Mouse (Mus musculus): ENCODE measurements around the gene Casc4. TPM values are rescaled to one million over a fixed set of nuclear protein-coding genes. Genes with fewer than 3 reads are reported as not detected.

Casc4 gene
- polyA plus RNA-seq (2015; fragmentation: Nextera tagmentation; extraction: Ambion mirVana) = 30.3 and 30.6 TPM in 2 replicates

GRCm38 (mm10) chr2:121866632-121867050, at the start of gene Casc4:
Gene Casc4, plus strand, starts transcription at chr2:121866970.
- peaks cover 5% of the 10 kb centered on the region for H3K27me3 ChIP-seq (ENCODE audit: control insufficient read depth, insufficient read depth, low read depth, low read length)
- peak within 1 kb of the TSS; percentile 88 for H3K27ac ChIP-seq (ENCODE audit: low read length)
- 0% methylated on average over 26 of the region's 43 CpGs for WGBS
- H3K4me3 ChIP-seq (ENCODE audit: low read depth, low read length) = peak within 1 kb of the TSS; percentile 92
- peak; percentile 96 for ATAC-seq
- H3K4me1 ChIP-seq (ENCODE audit: control insufficient read depth, insufficient read depth, low read length) = peaks cover 24% of the 10 kb centered on the region
- no peaks in the 10 kb centered on the region for H3K36me3 ChIP-seq (ENCODE audit: control insufficient read depth, insufficient read depth, low read length)
- peak within 1 kb of the TSS; percentile 64 for H3K4me2 ChIP-seq (ENCODE audit: low read length)
- H3K9me3 ChIP-seq (replicated peaks; ENCODE audit: control insufficient read depth, low read length, poor library complexity, severe bottlenecking) = no peaks in the 10 kb centered on the region
- H3K9ac ChIP-seq (ENCODE audit: low read depth, low read length) = peak within 1 kb of the TSS; percentile 95

DNA sequence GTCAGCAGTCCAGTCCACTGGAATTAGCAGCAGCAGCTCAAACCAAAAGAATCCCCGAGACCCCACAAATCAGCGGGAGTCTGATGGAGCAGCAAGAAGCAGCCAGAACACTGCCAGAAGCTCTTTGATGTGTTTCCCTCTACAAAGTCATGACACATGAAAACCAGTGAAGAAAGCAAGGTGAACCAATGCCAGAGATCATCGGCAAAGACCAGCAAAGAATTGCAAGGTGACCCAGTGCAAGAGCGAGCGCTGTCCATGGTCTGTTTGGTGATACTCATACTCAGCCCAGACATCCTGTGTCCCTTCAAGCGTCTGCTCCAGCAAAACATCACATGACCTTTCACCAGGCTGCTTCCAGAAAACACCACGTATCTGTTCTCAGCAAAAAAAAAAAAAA, 45.0 kb upstream of the Casc4 start:
- 89% methylated on average over 7 of the region's 7 CpGs for WGBS
- no peak for ATAC-seq

DNA sequence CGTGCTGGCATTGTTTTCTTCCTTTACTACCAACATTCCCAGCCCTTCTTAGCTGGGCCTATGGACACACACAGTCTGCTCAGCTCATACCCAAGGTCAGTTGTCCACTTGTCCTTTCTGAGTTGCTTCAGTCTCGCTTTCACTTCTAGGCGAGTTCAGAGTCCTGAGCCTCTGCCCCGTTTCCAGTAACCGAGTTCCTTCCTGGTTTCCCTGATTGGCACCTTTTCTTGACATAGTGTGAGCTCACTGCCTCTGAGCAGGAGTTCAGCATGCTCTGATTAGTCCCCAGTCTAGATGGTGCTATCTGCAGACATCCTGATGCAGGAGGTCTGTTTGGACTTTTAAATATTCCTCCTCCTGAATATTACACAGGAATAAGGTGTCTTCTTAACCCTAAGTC, 42.1 kb upstream of the Casc4 start:
- no peak overlapping the region for H3K4me3 ChIP-seq (ENCODE audit: low read depth, low read length)
- no peak for ATAC-seq
- no peak overlapping the region for H3K27ac ChIP-seq (ENCODE audit: low read length)
- no peak overlapping the region for H3K4me2 ChIP-seq (ENCODE audit: low read length)
- H3K9me3 ChIP-seq (replicated peaks; ENCODE audit: control insufficient read depth, low read length, poor library complexity, severe bottlenecking) = no peaks in the 10 kb centered on the region
- no peaks in the 10 kb centered on the region for H3K36me3 ChIP-seq (ENCODE audit: control insufficient read depth, insufficient read depth, low read length)
- H3K4me1 ChIP-seq (ENCODE audit: control insufficient read depth, insufficient read depth, low read length) = no peaks in the 10 kb centered on the region
- H3K27me3 ChIP-seq (ENCODE audit: control insufficient read depth, insufficient read depth, low read depth, low read length) = no peaks in the 10 kb centered on the region
- no peak overlapping the region for H3K9ac ChIP-seq (ENCODE audit: low read depth, low read length)
- 76% methylated on average over 5 of the region's 5 CpGs for WGBS

More for the DNA sequence above, 45.0 kb upstream of the Casc4 start:
- Histone ChIP-seq H3K27ac (ENCODE audit: low read length) (no peak overlapping the region), H3K9me3 (replicated peaks; ENCODE audit: control insufficient read depth, low read length, poor library complexity, severe bottlenecking) (no peaks in the 10 kb centered on the region), H3K36me3 (ENCODE audit: control insufficient read depth, insufficient read depth, low read length) (no peaks in the 10 kb centered on the region), H3K4me2 (ENCODE audit: low read length) (no peak overlapping the region), H3K27me3 (ENCODE audit: control insufficient read depth, insufficient read depth, low read depth, low read length) (no peaks in the 10 kb centered on the region), H3K4me1 (ENCODE audit: control insufficient read depth, insufficient read depth, low read length) (no peaks in the 10 kb centered on the region), H3K9ac (ENCODE audit: low read depth, low read length) (no peak overlapping the region), H3K4me3 (ENCODE audit: low read depth, low read length) (no peak overlapping the region)

DNA sequence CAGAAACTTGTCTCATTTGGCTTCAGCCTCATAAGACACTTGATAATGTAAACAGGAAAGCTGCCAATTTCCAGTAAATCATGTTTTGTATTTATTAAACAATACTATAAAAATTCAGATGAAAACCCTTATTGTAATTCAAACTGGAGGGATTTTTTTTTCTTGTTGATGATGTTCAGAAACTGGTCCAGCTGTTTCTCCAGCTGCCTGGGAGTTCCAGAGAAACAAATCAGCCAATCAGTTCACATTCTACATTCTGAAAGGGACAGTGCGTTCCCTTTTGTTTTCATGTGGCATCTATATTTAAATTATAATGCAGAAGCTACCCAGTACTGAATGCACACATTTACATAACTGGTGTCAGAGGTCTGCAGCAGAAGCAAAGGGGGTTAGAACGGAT, 40.6 kb upstream of the Casc4 start:
- H3K4me1 ChIP-seq (ENCODE audit: control insufficient read depth, insufficient read depth, low read length) = no peaks in the 10 kb centered on the region
- H3K27ac ChIP-seq (ENCODE audit: low read length) = no peak overlapping the region
- no peak overlapping the region for H3K4me2 ChIP-seq (ENCODE audit: low read length)
- WGBS = 27% methylated on average over 2 of the region's 2 CpGs
- no peak overlapping the region for H3K9ac ChIP-seq (ENCODE audit: low read depth, low read length)
- H3K9me3 ChIP-seq (replicated peaks; ENCODE audit: control insufficient read depth, low read length, poor library complexity, severe bottlenecking) = no peaks in the 10 kb centered on the region
- H3K36me3 ChIP-seq (ENCODE audit: control insufficient read depth, insufficient read depth, low read length) = no peaks in the 10 kb centered on the region
- H3K27me3 ChIP-seq (ENCODE audit: control insufficient read depth, insufficient read depth, low read depth, low read length) = no peaks in the 10 kb centered on the region
- H3K4me3 ChIP-seq (ENCODE audit: low read depth, low read length) = no peak overlapping the region
- ATAC-seq = no peak

DNA sequence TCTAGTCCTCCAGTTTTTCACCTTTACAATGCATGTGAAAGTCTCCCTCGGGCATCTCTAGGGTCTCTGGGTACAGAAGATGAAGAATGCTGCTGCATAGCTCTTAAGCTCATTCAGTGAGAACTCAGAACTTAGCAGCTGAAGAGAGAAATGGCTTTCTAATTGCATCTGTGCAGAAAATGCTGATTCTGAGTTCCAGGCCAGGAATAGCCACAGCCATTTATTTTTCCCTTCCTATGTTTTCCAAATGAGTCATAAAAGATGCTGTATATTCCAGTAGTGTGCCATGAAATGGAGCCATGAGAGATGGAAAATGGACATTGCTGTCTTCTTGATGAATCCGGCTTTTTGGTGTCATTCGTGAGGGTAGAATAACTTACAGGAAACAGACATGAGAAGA, 38.4 kb upstream of the Casc4 start:
- Histone ChIP-seq H3K36me3 (ENCODE audit: control insufficient read depth, insufficient read depth, low read length) (no peaks in the 10 kb centered on the region), H3K27ac (ENCODE audit: low read length) (no peak overlapping the region), H3K9ac (ENCODE audit: low read depth, low read length) (no peak overlapping the region), H3K4me2 (ENCODE audit: low read length) (no peak overlapping the region), H3K4me1 (ENCODE audit: control insufficient read depth, insufficient read depth, low read length) (no peaks in the 10 kb centered on the region; the same call in 1 of the 2 replicates), H3K27me3 (ENCODE audit: control insufficient read depth, insufficient read depth, low read depth, low read length) (no peaks in the 10 kb centered on the region), H3K4me3 (ENCODE audit: low read depth, low read length) (no peak overlapping the region), H3K9me3 (replicated peaks; ENCODE audit: control insufficient read depth, low read length, poor library complexity, severe bottlenecking) (no peaks in the 10 kb centered on the region)
- 90% methylated on average over 3 of the region's 3 CpGs for WGBS
- no peak for ATAC-seq

- Histone ChIP-seq H3K36me3 (ENCODE audit: control insufficient read depth, insufficient read depth, low read length) (no peaks in the 10 kb centered on the region), H3K4me1 (ENCODE audit: control insufficient read depth, insufficient read depth, low read length) (no peaks in the 10 kb centered on the region; the same call in 1 of the 2 replicates), H3K9ac (ENCODE audit: low read depth, low read length) (no peak overlapping the region), H3K27ac (ENCODE audit: low read length) (no peak overlapping the region), H3K4me2 (ENCODE audit: low read length) (no peak overlapping the region; the same call in 1 of the 2 replicates), H3K4me3 (ENCODE audit: low read depth, low read length) (no peak overlapping the region), H3K27me3 (ENCODE audit: control insufficient read depth, insufficient read depth, low read depth, low read length) (peaks cover 7% of the 10 kb centered on the region), H3K9me3 (replicated peaks; ENCODE audit: control insufficient read depth, low read length, poor library complexity, severe bottlenecking) (no peaks in the 10 kb centered on the region)
- WGBS = 7% methylated on average over 5 of the region's 5 CpGs
- peak; percentile 51; the same call in 1 of the 2 replicates for ATAC-seq
Observed at GRCm38 (mm10) chr2:121832484-121832894, 34.3 kb upstream of the Casc4 start.

- Histone ChIP-seq H3K9me3 (replicated peaks; ENCODE audit: control insufficient read depth, low read length, poor library complexity, severe bottlenecking) (no peaks in the 10 kb centered on the region), H3K4me2 (ENCODE audit: low read length) (no peak overlapping the region), H3K4me1 (ENCODE audit: control insufficient read depth, insufficient read depth, low read length) (no peaks in the 10 kb centered on the region; the same call in 1 of the 2 replicates), H3K27me3 (ENCODE audit: control insufficient read depth, insufficient read depth, low read depth, low read length) (peaks cover 7% of the 10 kb centered on the region), H3K4me3 (ENCODE audit: low read depth, low read length) (no peak overlapping the region), H3K9ac (ENCODE audit: low read depth, low read length) (no peak overlapping the region), H3K27ac (ENCODE audit: low read length) (no peak overlapping the region), H3K36me3 (ENCODE audit: control insufficient read depth, insufficient read depth, low read length) (no peaks in the 10 kb centered on the region)
- no peak for ATAC-seq
- WGBS = 45% methylated on average over 3 of the region's 3 CpGs
Observed at GRCm38 (mm10) chr2:121834926-121835325, 31.8 kb upstream of the Casc4 start.

DNA sequence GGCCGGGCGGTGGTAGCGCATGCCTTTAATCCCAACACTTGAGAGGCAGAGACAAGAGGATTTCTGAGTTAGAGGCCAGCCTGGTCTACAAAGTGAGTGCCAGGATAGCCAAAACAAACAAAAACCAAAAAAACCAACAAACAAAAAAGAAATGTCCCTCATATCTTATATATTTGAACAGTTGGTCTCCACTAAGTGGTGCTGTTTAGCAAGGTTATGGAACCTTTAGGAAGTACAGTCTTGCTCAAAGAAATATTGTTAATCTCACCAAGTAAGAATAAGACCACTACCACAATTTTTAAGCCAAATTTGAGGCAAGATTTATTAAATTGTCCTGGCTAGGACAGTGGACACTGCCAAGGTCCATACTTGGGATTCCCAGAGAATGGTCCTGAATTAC, 25.3 kb upstream of the Casc4 start:
- Histone ChIP-seq H3K4me2 (ENCODE audit: low read length) (no peak overlapping the region), H3K9me3 (replicated peaks; ENCODE audit: control insufficient read depth, low read length, poor library complexity, severe bottlenecking) (no peaks in the 10 kb centered on the region), H3K27me3 (ENCODE audit: control insufficient read depth, insufficient read depth, low read depth, low read length) (peaks cover 2% of the 10 kb centered on the region; the same call in 1 of the 2 replicates), H3K27ac (ENCODE audit: low read length) (no peak overlapping the region), H3K4me1 (ENCODE audit: control insufficient read depth, insufficient read depth, low read length) (no peaks in the 10 kb centered on the region), H3K36me3 (ENCODE audit: control insufficient read depth, insufficient read depth, low read length) (no peaks in the 10 kb centered on the region), H3K4me3 (ENCODE audit: low read depth, low read length) (no peak overlapping the region), H3K9ac (ENCODE audit: low read depth, low read length) (no peak overlapping the region)
- WGBS = 100% methylated on average over 3 of the region's 3 CpGs
- ATAC-seq = no peak

DNA sequence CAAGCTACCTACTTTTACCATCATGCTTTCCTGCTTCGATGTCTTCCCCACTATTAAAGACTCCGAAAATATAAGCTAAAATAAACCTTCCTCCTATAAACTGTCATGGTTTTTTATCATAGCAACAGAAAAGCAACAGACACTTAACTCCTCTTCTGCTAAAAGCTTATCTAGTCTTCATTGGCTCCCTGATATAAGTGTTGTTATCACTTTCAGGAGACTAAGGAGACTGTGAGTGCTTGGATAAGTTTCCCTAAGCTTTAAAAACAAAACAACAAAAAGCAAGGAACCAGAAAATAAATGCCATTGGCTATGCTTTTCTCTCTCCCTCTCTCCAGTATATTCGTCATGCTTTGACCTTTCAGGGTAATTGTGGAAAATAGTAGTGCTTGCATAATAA, 24.5 kb upstream of the Casc4 start:
- H3K4me3 ChIP-seq (ENCODE audit: low read depth, low read length) = no peak overlapping the region
- H3K4me1 ChIP-seq (ENCODE audit: control insufficient read depth, insufficient read depth, low read length) = no peaks in the 10 kb centered on the region
- no peak overlapping the region for H3K9ac ChIP-seq (ENCODE audit: low read depth, low read length)
- no peaks in the 10 kb centered on the region for H3K9me3 ChIP-seq (replicated peaks; ENCODE audit: control insufficient read depth, low read length, poor library complexity, severe bottlenecking)
- H3K36me3 ChIP-seq (ENCODE audit: control insufficient read depth, insufficient read depth, low read length) = no peaks in the 10 kb centered on the region
- 82% methylated on average over 3 of the region's 3 CpGs for WGBS
- no peak overlapping the region for H3K27ac ChIP-seq (ENCODE audit: low read length)
- H3K4me2 ChIP-seq (ENCODE audit: low read length) = no peak overlapping the region
- ATAC-seq = no peak
- H3K27me3 ChIP-seq (ENCODE audit: control insufficient read depth, insufficient read depth, low read depth, low read length) = peaks cover 2% of the 10 kb centered on the region; the same call in 1 of the 2 replicates
